Comparison of ENCODE assay signal across 9 mouse cellular contexts in the genomic region with DNA sequence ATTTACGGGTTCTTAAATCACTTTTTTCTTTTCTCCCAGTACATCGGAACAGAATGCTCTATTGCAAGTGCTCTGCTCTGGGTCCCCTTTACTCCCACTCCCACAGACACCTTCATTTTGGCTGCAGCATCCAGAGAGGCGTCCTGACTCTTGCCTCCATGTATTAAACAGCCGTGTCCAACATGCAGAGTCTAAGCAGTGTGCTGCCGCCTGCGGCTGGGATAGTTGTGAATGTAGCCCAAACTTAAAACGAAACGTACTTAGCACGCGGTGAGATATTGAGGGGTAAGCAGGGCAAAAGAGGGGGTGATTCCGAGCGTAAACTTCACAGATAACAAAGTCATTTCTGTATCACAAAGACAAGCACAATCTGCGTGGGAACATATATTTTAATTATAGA. TPM values are rescaled to one million over a fixed set of nuclear protein-coding genes. Genes with fewer than 3 reads are reported as not detected.
A peak's percentile ranks its signal among the peaks of the same experiment; 100 is the strongest.
DNase-seq lines count a peak whose midpoint lies in the region; ATAC-seq lines count a peak whose summit lies in the region.
"Had no signal": no experiment of that assay in that cellular context is flagged by ENCODE, and none has a peak within 500 bp of the region (broad histone marks: within the 10 kb centered on the region; RNA-seq: fewer than 3 reads in every experiment).

No protein-coding gene starts in this region.

- no peak for ATAC-seq in embryonic facial prominence, embryonic 11.5 days (replicated peaks; ENCODE audit: insufficient number of reproducible peaks, low FRiP score, low TSS enrichment, low read depth)
- no peak for ATAC-seq in limb, embryonic 15.5 days (ENCODE audit: insufficient number of reproducible peaks, low FRiP score, low TSS enrichment, low read depth)
- ATAC-seq in neural tube, embryonic 13.5 days (ENCODE audit: low read depth) = peak; percentile 62; the same call in 1 of the 2 replicates
- no peak for ATAC-seq in granulocyte monocyte progenitor cell, adult 5-6 weeks (replicated peaks; ENCODE audit: poor library complexity, severe bottlenecking)

- peak; percentile 6 to 11 for DNase-seq in cerebellum, postnatal 25 days
- no peak for DNase-seq in cerebellum, adult 18-20 months
- DNase-seq in embryonic facial prominence, embryonic 11.5 days (ENCODE audit: low spot score) = peak; percentile 42
- DNase-seq in heart, postnatal 36 days = peak; percentile 37 to 48
- DNase-seq in layer of hippocampus, postnatal 10 days (ENCODE audit: low spot score in 2 of 2) = no peak

- H3K4me1 ChIP-seq in embryonic facial prominence, embryonic 11.5 days (ENCODE audit: control insufficient read depth, insufficient read depth, low read length) = no peaks in the 10 kb centered on the region
- peaks cover 12% of the 10 kb centered on the region for H3K4me1 ChIP-seq in limb, embryonic 15.5 days
- peaks cover 17% of the 10 kb centered on the region for H3K4me1 ChIP-seq in neural tube, embryonic 13.5 days (replicated peaks)

- no peaks in the 10 kb centered on the region for H3K36me3 ChIP-seq in embryonic facial prominence, embryonic 11.5 days (replicated peaks; ENCODE audit: control insufficient read depth, insufficient read depth, low read depth, low read length)
- H3K36me3 ChIP-seq in limb, embryonic 15.5 days = no peaks in the 10 kb centered on the region
- no peaks in the 10 kb centered on the region for H3K36me3 ChIP-seq in neural tube, embryonic 13.5 days

- intact Hi-C loops in heart, postnatal 36 days (cut with DNase I) = loop anchor here (2.0 kb wide), 2 partner anchors 40 to 68 kb away; no protein-coding TSS in a partner anchor

- no peak overlapping the region for H3K27ac ChIP-seq in embryonic facial prominence, embryonic 11.5 days (replicated peaks; ENCODE audit: low read depth, low read length)
- no peak overlapping the region for H3K27ac ChIP-seq in limb, embryonic 15.5 days
- no peak overlapping the region for H3K27ac ChIP-seq in neural tube, embryonic 13.5 days (replicated peaks)

- H3K27me3 ChIP-seq in embryonic facial prominence, embryonic 11.5 days (ENCODE audit: control insufficient read depth, insufficient read depth, low read length) = no peaks in the 10 kb centered on the region
- peaks cover 3% of the 10 kb centered on the region; the same call in 1 of the 2 replicates for H3K27me3 ChIP-seq in limb, embryonic 15.5 days
- peaks cover 21% of the 10 kb centered on the region for H3K27me3 ChIP-seq in neural tube, embryonic 13.5 days

- peak overlapping the region; percentile 77 for H3K4me2 ChIP-seq in embryonic facial prominence, embryonic 11.5 days (ENCODE audit: low read depth, low read length)
- H3K4me2 ChIP-seq in limb, embryonic 15.5 days = peak overlapping the region; percentile 74
- peak overlapping the region; percentile 66 for H3K4me2 ChIP-seq in neural tube, embryonic 13.5 days

- H3K9ac ChIP-seq in embryonic facial prominence, embryonic 11.5 days (replicated peaks; ENCODE audit: low read length) = no peak overlapping the region
- H3K9ac ChIP-seq in limb, embryonic 15.5 days = no peak overlapping the region
- H3K9ac ChIP-seq in neural tube, embryonic 13.5 days = 0 out of 2 replicates have a peak overlapping the region, but pooled peaks have one; percentile 45

- no peaks in the 10 kb centered on the region for H3K9me3 ChIP-seq in embryonic facial prominence, embryonic 11.5 days (replicated peaks; ENCODE audit: control insufficient read depth, low read length)
- H3K9me3 ChIP-seq in limb, embryonic 15.5 days = no peaks in the 10 kb centered on the region
- H3K9me3 ChIP-seq in neural tube, embryonic 13.5 days = no peaks in the 10 kb centered on the region

- H3K4me3 ChIP-seq in embryonic facial prominence, embryonic 11.5 days (ENCODE audit: low read depth, low read length) = peak overlapping the region; percentile 38; the same call in 1 of the 2 replicates
- peak overlapping the region; percentile 42 for H3K4me3 ChIP-seq in limb, embryonic 15.5 days
- peak overlapping the region; percentile 29 for H3K4me3 ChIP-seq in neural tube, embryonic 13.5 days

- 18% methylated on average over 13 of the region's 13 CpGs for WGBS in embryonic facial prominence, embryonic 11.5 days
- WGBS in limb, embryonic 15.5 days = 4% methylated on average over 13 of the region's 13 CpGs
- 13% methylated on average over 13 of the region's 13 CpGs for WGBS in neural tube, embryonic 13.5 days

RNA-seq across cellular contexts. Expression of a gene that starts 0.7 kb away (rescaled TPM):
- polyA plus RNA-seq in embryonic facial prominence, embryonic 11.5 days (2014; fragmentation: Nextera tagmentation; extraction: Ambion mirVana) = 13.5 and 13.9 TPM in 2 replicates
- total RNA-seq in heart, postnatal 36 days (2021) = 10 to 100 TPM; 25.6 to 35.2 TPM
- 83.4 and 124 TPM in 2 replicates for polyA plus RNA-seq in limb, embryonic 15.5 days (2015; fragmentation: Nextera tagmentation; extraction: Ambion mirVana)
- 15.1 and 18.5 TPM in 2 replicates for polyA plus RNA-seq in neural tube, embryonic 13.5 days (2015; fragmentation: Nextera tagmentation; extraction: Ambion mirVana)
- 1 to 10 TPM; 2.5 to 2.7 TPM for total RNA-seq in layer of hippocampus, postnatal 10 days (2021)
- not detected in 2 replicates for total RNA-seq in granulocyte monocyte progenitor cell, adult 5-6 weeks (2014; fragmentation: Nextera tagmentation)
- total RNA-seq in granulocyte monocyte progenitor cell, adult 5-6 weeks (2017) = not detected in 2 replicates

RNA-seq across cellular contexts. Expression of a gene that starts 49.9 kb away (rescaled TPM):
- 0.13 TPM in 1 of 2 replicates, not detected in the other for polyA plus RNA-seq in embryonic facial prominence, embryonic 11.5 days (2014; fragmentation: Nextera tagmentation; extraction: Ambion mirVana)
- not detected for total RNA-seq in heart, postnatal 36 days (2021)
- polyA plus RNA-seq in limb, embryonic 15.5 days (2015; fragmentation: Nextera tagmentation; extraction: Ambion mirVana) = 0.05 TPM in 1 of 2 replicates, not detected in the other
- 0.11 TPM in 1 of 2 replicates, not detected in the other for polyA plus RNA-seq in neural tube, embryonic 13.5 days (2015; fragmentation: Nextera tagmentation; extraction: Ambion mirVana)
- 1 to 10 TPM; 1.4 to 1.8 TPM for total RNA-seq in layer of hippocampus, postnatal 10 days (2021)
- not detected in 2 replicates for total RNA-seq in granulocyte monocyte progenitor cell, adult 5-6 weeks (2014; fragmentation: Nextera tagmentation)
- not detected in 2 replicates for total RNA-seq in granulocyte monocyte progenitor cell, adult 5-6 weeks (2017)
- polyA plus RNA-seq: C2C12 had no signal

Comparison
In these comparisons a context has a peak if more than half of its experiments do, and no peak if none do; other contexts are left out.
1. DNase-seq: peak in cerebellum, postnatal 25 days (2 of 2), embryonic facial prominence, embryonic 11.5 days (single experiment) and heart, postnatal 36 days (2 of 2); none in cerebellum, adult 18-20 months (0 of 2) and layer of hippocampus, postnatal 10 days (0 of 2).
2. RNA of a gene that starts 0.7 kb away (total RNA-seq): 25.6 to 35.2 TPM in heart, postnatal 36 days; 2.5 to 2.7 TPM in layer of hippocampus, postnatal 10 days and not detected in granulocyte monocyte progenitor cell, adult 5-6 weeks; every median in the first group is over 4 times any median in the second.
3. Peak in every context shown above with its lines, with median percentiles within 50 percentile points of each other: H3K4me2 ChIP-seq and H3K4me3 ChIP-seq.